Mouse (Mus musculus): ENCODE results near the gene Slc25a34.

The Slc25a34 gene

GRCm38 (mm10) chr4:141581051-141581450 is 42.6 kb downstream of the Slc25a34 start:
- DNase-seq (ENCODE audit: low read depth, low spot score) = no peak

DNA sequence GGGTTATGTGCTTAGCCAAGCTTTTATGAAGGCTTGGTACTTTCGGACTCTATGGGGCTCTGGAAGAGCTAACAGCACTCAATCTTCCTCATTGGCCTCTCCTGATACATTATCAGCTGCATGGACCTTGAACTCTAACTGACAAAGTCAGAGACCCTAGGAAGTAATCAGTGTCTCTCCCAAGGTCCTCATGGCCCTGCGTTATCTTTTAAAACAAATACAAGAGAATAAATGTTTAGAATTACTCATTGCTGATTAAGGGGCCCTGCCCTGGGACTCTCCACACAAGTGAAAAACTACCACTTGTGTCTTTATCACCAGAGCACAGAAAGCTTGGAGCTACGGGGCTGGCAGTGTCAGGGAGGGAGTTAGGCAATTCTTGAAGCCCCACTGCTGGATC is 44.8 kb downstream of the Slc25a34 start:
- no peak for DNase-seq (ENCODE audit: low read depth, low spot score)

DNA sequence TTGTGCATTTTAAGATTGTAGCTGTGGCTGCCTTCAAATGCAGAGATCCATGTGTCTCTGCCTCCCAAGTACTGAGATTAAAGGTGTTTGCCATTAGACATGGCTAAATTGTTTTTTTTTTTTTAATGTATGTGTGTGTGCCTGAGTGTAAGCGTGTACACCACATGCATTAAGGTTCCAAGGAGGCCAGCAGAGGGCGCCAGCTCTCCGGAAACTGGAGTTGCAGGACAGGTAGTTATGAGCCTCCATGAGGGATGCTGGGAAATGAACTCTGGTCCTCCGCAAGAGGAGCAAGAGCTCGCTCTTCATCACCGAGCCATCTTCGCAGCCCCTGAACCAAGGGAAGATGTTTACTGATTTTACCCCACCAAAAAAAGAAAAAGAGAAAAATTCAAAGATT is 46.7 kb downstream of the Slc25a34 start:
- DNase-seq (ENCODE audit: low read depth, low spot score) = peak; percentile 94

DNA sequence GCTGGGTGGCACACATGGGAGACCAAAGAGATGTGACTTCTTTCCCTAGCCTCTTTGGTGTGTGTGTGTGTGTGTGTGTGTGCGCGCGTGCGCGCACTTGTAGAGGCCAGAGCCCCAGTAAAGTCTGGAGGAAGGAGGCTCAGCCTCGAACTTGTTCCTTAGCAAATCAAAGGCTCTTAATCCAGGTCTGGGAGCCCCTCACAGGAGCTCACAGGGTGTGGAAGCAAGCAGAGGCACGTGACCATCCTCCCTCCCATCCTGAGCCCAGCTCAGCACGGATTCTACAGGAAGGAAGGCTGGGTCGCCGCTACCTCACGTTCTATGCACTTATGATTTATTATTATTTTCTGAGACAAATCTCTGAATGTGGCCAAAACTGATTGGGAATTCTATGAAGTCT is 47.2 kb downstream of the Slc25a34 start:
- peak; percentile 88 for DNase-seq (ENCODE audit: low read depth, low spot score)

- peak; percentile 94 for DNase-seq (ENCODE audit: low read depth, low spot score)
Measured at GRCm38 (mm10) chr4:141574789-141575702, 48.6 kb downstream of the Slc25a34 start.

GRCm38 (mm10) chr4:141573359-141573966 is 50.2 kb downstream of the Slc25a34 start:
- peak; percentile 86 for DNase-seq (ENCODE audit: low read depth, low spot score)

DNA sequence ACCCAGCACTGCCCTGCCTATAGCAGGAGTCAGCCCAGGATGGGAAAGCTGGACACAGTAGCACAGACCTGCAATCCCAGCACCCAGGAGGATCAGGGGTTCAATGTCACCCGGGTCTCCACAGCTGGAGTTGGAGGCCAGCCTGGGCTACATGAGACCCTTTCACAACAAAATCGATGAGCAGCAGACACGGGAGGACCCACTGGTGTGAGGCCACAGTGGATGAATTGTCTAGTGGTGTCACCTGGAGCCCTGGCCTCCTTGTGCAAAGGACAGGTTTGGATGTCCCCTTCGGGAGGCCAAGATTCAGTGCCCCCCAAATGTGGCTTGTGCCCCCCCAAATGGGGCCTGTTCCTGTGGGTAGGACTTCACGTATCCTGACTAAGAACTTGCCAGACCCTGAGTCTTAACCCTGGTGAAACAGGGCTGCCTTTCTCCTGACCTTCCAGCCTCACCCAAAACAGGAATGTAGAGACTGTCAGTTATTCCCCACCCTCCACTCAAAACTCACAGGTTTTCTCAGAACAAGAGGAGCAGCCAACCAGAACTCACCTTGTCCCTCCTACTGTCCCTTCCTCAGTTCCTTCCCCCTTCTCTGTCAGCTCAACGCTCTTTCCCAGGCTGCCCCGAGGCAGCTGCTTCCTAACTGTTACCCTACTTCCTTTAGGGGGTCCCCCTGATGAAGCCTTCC is 50.8 kb downstream of the Slc25a34 start:
- DNase-seq (ENCODE audit: low read depth, low spot score) = peak; percentile 95

DNA sequence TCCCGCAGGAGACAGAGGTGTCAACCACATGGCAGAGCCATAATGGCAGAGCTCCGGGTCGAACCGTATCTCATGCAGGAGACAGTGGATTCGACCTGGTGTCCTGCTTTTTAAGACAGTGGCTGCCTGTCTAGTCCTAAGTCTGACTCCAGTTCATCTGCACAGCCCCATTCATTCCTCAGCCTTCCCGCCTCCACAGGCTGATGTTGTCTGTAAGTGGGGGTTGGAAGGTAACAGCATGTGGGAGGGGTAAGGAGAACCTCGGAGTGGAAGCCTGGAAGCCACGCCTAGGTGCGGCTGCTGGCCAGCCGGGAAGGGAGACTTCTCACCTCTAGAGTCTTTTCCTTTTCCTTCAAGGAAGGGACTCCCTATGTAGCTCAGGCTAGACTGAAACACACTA is 51.7 kb downstream of the Slc25a34 start:
- peak; percentile 90 for DNase-seq (ENCODE audit: low read depth, low spot score)

- DNase-seq (ENCODE audit: low read depth, low spot score) = peak; percentile 67
Measured at GRCm38 (mm10) chr4:141571337-141571739, 52.3 kb downstream of the Slc25a34 start.

- DNase-seq (ENCODE audit: low read depth, low spot score) = peak; percentile 59
Measured at GRCm38 (mm10) chr4:141570821-141571220, 52.8 kb downstream of the Slc25a34 start.

DNA sequence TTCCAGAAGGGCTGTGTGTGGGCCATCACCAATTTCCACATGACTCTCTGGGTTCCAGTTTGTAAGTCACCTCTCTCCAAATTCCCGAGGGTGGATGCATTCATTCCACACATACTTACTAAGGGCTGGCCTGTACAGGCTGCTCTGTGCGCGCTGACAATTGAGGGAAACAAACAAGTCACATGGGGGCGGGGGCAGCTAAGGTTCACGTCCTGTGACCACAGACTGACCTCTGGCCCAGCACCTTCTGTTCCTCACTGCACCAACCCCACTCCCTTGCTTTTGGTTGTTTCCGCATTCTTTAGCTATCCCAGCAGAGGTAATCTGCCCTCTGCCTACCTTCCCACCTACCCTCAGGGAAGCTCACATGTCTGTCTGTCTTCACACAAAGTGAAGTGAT is 53.6 kb downstream of the Slc25a34 start:
- DNase-seq (ENCODE audit: low read depth, low spot score) = peak; percentile 100

GRCm38 (mm10) chr4:141568966-141569365 is 54.7 kb downstream of the Slc25a34 start:
- peak; percentile 61 for DNase-seq (ENCODE audit: low read depth, low spot score)

Measured in ZHBTc4 (cell line).